15 mouse cellular contexts compared by ENCODE assay signal in the genomic region with DNA sequence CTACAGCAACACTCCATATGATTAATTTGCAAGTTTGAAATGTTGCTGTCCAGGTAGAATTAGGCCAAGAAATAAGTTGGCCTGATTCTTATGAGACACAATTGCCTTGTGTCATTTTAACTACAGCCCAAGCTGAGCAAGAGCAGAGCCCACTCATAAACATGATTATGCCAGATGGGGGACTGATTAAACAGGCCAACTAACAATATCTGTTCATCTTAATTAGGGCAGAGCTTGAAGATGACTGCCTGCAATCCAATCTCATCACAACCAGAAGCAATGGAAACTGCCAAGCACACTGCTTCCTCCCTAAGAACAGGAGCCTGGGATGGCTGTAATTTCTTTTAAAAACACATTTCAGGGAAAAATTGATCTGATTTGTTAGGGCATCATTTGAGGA.
"Had no signal": no experiment of that assay in that cellular context is flagged by ENCODE, and none has a peak within 500 bp of the region (broad histone marks: within the 10 kb centered on the region; RNA-seq: fewer than 3 reads in every experiment).

No protein-coding gene starts in this region.

- H3K4me2 ChIP-seq: lung, embryonic 14.5 days; midbrain, embryonic 11.5 days; midbrain, embryonic 13.5 days; midbrain, embryonic 15.5 days; neural tube, embryonic 12.5 days; stomach, embryonic 15.5 days had no signal

- H3K27me3 ChIP-seq: megakaryocyte, embryonic 14.5 days; midbrain, embryonic 13.5 days; midbrain, embryonic 15.5 days; neural tube, embryonic 12.5 days; stomach, embryonic 15.5 days had no signal

- H3K9ac ChIP-seq: liver, embryonic 14.5 days; lung, embryonic 14.5 days; midbrain, embryonic 13.5 days; midbrain, embryonic 15.5 days; neural tube, embryonic 12.5 days; stomach, embryonic 15.5 days had no signal

- H3K9me3 ChIP-seq: megakaryocyte, embryonic 14.5 days; midbrain, embryonic 13.5 days; midbrain, embryonic 15.5 days; neural tube, embryonic 12.5 days; stomach, embryonic 15.5 days had no signal

- DNase-seq: lung, adult 18-20 months; lung, embryonic 14.5 days; lung, postnatal 10 days; lung, postnatal 4 days; right cerebral cortex, postnatal 14 days; thymus, adult 18-20 months; thymus, postnatal 14 days; thymus, postnatal 4 days had no signal

- H3K36me3 ChIP-seq: midbrain, embryonic 13.5 days; midbrain, embryonic 15.5 days; neural tube, embryonic 12.5 days; stomach, embryonic 15.5 days had no signal

- H3K4me1 ChIP-seq: midbrain, embryonic 13.5 days; midbrain, embryonic 15.5 days; neural tube, embryonic 12.5 days; stomach, embryonic 15.5 days had no signal

- H3K27ac ChIP-seq: liver, embryonic 14.5 days; midbrain, embryonic 13.5 days; midbrain, embryonic 15.5 days; neural tube, embryonic 12.5 days; stomach, embryonic 15.5 days had no signal

- ATAC-seq: midbrain, embryonic 13.5 days; midbrain, embryonic 15.5 days had no signal

- H3K4me3 ChIP-seq: megakaryocyte, embryonic 14.5 days; midbrain, embryonic 13.5 days; midbrain, embryonic 15.5 days; neural tube, embryonic 12.5 days; stomach, embryonic 15.5 days had no signal
